Mouse (Mus musculus) right cerebral cortex, postnatal 25 days (tissue): Measurements from ENCODE around the gene Mttp.

Experiments used
- DNase-seq: peaks from one replicate; pipeline ENCODE4 v3.0.0; 2022

Gene Mttp

DNA sequence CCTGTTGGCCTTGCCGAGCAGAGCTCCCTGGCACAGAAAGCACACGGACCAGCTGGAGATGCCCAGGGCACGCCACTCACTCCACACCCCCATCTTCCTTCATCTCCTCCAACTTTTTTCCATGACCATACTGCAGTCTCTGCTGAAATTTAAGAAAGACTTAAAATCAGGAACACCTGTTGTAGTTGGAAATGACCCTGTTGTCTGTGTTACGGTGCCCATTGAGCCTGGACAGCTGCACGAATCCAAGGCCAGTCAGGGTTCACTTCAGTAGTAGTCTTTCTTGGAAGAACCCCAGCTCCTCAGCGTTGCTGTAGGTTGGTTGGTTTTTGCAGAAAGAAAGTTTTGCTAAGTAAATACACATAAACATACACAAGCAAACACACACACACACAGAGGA, 95.2 kb downstream of the Mttp start:
- no peak for DNase-seq

DNA sequence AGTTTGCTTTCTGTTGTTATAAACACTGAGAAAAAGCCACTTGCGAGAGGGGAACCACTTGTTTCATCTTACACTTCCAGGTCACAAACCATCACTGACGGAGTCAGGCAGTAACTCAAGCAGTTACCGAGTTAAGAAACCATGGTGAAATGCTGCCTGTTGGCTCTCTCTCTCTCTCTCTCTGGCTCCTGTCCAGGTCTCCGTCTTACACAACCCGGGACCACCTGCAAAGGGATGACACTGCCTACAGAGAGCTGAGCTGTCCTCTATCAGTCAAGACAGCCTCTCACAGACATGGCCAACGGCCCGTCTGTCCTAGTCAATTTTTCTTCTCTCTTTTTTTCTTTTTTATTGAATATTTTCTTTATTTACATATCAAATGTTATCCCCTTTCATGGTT, 101.5 kb downstream of the Mttp start:
- no peak for DNase-seq

DNA sequence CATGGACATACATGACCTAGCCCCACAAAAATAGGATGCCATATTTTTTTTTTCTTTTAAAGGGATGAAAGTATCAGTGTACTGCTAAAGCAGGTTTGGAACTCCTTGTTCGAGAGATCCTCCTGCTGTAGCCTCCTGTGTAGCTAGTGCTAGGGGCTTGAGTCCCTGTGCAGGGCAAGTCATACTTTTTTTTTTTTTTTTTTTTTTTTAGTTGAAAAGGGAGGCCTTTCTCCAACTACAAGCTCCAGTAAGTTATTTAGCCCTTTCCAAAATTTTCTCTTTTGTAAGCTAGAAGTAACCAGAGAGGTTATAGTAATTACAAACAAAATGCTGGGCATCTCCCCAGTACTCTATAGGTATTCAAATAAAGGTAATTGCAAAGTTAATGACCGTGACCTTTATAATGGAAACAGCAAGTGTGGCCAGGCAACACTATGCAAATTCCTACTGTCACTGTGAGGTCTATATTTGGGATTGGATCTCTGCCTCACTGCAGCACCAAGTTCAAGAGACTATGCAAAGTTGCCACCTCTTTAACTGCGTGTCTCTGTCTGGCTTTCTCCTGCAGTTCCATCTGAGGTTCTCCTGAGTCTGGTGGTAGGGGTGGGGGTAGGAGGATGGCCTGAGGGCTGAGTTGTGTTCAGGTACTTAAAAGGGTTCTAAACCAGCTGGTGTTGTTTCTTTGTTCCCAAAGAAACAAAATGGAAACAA, 103.0 kb downstream of the Mttp start:
- no peak for DNase-seq

DNA sequence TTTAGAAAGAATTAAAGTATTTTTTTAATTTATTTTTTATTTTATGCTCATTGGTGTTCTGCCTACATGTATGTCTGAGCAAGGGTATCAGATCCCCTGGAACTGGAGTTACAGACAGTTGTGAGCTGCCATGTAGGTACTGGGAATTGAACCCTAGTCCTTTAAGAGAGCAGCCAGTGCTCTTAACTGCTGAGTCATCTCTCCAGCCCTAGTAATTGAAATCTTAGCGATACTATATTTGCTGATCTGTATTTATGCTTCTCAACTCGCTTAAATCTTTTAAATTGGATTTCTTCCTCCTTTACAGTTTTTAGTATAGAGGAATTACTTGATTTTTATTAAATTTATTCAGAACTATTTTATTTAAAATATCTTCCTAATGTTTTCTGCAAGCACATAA, 103.8 kb downstream of the Mttp start:
- DNase-seq = no peak
